Mouse (Mus musculus) stomach, postnatal 0 days (tissue): ENCODE results near the gene Mgat5b.

Source experiments
- CTCF ChIP-seq: IDR thresholded peaks from 2 replicates; pipeline ENCODE4 v1.5.1; 2016; ENCODE audit warnings: antibody characterized with exemption, low read depth, mild to moderate bottlenecking, moderate library complexity
- EP300 ChIP-seq: optimal IDR thresholded peaks from 2 replicates; pipeline ENCODE3; 2016; ENCODE audit warnings: antibody characterized with exemption

GRCm38 (mm10) chr11:116873987-116874386 is 44.7 kb upstream of the Mgat5b start:
- TF ChIP-seq CTCF: no peak
- no peak for TF ChIP-seq EP300
